Mouse (Mus musculus) embryo, embryonic 9.5 days (tissue): ENCODE results near the gene Olfr814.
"Not testable (repeated sequence)": the region's sequence is repeated elsewhere in the genome, so short reads cannot be mapped to it uniquely, and the experiment has no call there.

Source experiments
- DNase-seq: peaks from one replicate; pipeline ENCODE4 v3.0.0-alpha.2; 2017; ENCODE audit errors: extremely low spot score

Olfr814 gene

GRCm38 (mm10) chr10:129879751-129880150 is at the start of gene Olfr814:
Gene Olfr814 (minus strand): TSS chr10:129879851.
- DNase-seq = not testable (repeated sequence)

- DNase-seq = no peak
These were observed 35.8 kb upstream of the Olfr814 start, which contains the start of gene Olfr816 for GRCm38 (mm10) chr10:129915497-129915896. Gene Olfr816 (minus strand): TSS chr10:129915597.

GRCm38 (mm10) chr10:129905767-129906166 is 26.1 kb upstream of the Olfr814 start, which contains the start of gene Olfr815:
Gene Olfr815 (minus strand): TSS chr10:129905867.
- DNase-seq = not testable (repeated sequence)

GRCm38 (mm10) chr10:129885934-129886333 is 6.3 kb upstream of the Olfr814 start:
- no peak for DNase-seq

GRCm38 (mm10) chr10:129885496-129885895 is 5.8 kb upstream of the Olfr814 start:
- DNase-seq = not testable (repeated sequence)

GRCm38 (mm10) chr10:129855067-129855466 is 24.6 kb downstream of the Olfr814 start, which contains the start of gene Olfr813:
Gene Olfr813 (plus strand): TSS chr10:129855367.
- DNase-seq = no peak

GRCm38 (mm10) chr10:129847343-129847742 is 32.3 kb downstream of the Olfr814 start:
- DNase-seq = no peak

- no peak for DNase-seq
These were observed 33.7 kb downstream of the Olfr814 start, which contains the start of gene Olfr812 for GRCm38 (mm10) chr10:129845994-129846393. Gene Olfr812 (minus strand): TSS chr10:129846094.
